Mouse (Mus musculus): ENCODE results near the gene Ankrd13b.

Ankrd13b gene

DNA sequence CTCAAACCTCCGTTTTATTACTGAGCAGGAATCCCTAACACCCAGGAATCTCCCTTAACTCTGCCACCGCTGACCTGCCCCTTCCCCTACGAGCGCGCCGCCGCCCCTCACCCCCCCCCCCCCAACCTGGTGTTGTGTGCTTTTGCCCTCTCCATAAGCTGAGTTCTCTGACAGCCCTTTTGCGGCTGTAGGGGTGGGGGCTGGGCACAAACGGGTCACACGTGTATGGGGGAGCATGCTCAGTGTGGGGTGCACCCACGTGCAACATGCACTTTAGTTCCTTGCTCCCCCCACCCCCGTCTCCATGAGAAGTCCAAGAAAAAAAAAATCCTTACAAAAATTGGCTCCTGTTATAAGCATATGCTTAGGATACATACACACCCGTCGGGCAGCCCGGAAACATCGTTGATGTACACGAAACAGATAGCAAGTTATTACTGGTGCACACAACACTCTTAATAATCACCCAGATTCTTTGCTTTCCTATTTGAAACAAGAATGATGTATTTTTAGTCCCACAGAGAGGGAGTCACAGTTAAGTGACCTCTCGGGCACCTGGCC, 2.9 kb upstream of the Ankrd13b start:
- peak; percentile 76 for DNase-seq

DNA sequence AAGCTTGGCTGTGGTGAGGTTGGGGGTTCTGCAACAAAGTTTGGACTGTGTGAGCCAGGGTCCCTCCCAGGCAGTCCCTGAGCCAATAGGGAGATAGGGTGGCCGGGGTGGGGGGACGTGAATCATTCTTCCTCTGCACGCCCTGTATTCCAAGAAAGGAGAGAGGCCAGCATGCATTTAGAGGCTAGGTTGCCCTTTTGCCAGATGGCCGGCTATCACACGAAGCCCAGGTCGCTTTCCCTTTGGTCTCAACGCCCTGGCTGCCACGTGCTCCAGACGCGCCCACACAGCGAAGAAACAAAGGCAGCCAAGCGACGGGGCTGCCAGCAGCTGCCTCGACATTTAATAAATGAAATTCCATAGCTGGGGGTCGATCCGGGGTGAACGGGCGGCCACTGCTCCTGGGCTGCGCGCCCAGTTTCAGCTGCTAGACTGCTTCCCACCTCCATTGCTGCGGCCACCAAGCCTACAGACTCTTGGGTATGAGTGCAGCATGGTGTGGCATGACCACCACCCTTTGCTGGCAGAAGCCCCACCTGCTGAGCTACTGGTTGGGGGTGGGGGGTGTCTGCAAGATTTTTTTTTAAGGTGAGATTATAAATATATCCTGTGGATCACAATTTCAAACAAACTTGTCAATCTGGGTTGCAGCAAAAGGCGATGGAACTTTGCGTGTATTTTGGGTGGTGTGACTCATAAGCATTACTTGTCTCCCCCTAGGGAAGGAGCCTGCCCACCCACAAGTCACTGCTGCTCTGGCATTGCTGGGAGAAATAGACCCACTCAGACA, 2.2 kb upstream of the Ankrd13b start:
- peak; percentile 82 for DNase-seq

DNA sequence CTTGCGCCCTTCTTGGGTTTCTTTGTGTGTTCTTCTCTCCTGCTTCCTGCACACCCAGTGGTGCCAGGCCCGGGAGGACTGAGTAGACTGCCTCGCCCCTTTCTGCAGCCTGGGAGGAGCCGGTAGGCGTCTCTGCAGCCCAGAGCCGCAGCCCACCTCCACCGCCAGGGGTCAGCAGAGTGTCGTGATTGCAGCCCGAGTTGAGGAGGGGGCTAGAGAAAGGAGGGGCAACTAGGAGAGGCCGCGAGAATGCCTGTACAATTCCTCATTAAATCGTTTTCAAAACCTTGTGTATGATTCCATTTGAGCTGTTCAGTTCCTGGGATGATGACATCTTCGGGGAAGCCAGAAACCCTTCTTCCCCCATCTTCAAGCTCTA, 1.6 kb upstream of the Ankrd13b start:
- DNase-seq, result peak; percentile 87

DNA sequence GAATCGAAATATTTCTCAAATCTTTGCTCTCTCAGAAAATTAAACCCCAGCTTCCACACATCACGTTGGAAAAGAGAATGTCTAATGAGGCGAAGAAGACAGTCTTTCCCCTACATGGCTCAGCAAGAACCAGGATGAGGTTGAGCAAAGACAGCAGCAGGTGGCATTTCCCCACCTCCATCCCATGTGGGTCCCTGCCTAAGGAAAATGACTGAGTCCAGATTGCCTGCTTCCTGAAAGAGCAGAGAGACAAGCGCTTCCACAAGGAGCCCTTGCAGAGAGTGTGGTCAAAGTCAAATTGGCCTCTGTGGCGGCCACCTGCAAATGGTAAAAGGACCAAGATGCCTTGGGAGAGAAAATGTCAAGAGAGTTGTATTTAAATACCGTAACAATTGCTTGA, 973 bp upstream of the Ankrd13b start:
- DNase-seq, result peak; percentile 57

DNA sequence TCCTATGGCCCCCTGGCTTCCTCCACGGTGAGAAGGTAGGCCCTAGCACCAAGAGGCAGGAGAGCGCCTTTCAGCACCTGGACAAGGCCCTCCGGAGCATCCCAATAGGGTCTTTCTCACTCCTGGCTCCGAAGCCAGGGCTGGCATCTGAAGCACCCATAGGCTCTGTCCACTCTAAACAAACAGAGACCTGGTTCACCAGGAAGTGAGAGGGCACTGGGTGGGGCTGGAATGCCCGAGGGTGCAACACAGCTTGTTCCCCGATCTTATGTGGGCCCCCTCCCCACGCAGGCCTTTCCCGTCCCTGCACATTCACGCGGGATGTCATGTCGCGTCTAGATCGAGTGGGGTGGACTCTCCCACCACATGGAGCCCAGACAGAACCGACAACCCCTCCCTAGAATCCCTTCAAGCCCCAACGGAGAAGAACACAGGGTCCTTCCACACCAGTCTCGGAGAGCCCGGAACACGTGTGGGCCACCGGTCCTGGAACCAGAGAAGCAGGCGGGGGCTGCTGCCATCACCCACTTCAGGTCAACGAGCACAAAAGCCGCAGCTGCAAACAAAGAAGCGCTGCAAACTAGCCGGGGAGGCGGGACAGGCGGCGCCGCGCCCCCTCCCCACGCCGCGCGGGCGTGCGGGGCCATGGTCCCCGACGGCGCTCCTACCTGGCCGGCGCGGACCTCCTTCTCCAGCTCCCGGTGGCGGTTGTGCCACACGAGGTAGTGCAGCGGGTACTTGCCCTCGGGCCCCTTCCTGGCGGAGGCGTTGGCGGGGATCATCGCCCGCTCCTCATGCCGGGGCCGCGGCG, 502 bp downstream of the Ankrd13b start:
- DNase-seq, result peak; percentile 70

DNA sequence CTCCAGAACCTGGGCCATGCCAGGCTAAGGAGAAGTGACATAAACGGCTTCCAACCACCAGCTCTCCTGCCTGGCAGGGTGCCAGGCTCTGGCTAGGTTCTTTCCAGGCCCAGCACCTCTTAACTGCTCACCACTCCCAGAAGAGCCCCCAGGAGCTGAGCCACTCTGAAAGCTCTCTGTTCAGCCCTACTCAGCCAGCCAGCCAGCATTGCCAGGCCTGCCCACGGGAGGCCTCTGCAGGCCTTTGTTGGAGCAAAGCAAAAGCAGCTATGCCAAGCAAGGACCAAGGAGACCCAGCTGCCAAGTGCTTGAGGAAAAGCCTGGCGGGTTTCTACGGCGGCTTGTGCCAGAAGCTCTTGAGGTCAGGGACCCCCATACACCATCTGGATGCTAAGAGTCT, 2.7 kb downstream of the Ankrd13b start:
- DNase-seq, result peak; percentile 81

DNA sequence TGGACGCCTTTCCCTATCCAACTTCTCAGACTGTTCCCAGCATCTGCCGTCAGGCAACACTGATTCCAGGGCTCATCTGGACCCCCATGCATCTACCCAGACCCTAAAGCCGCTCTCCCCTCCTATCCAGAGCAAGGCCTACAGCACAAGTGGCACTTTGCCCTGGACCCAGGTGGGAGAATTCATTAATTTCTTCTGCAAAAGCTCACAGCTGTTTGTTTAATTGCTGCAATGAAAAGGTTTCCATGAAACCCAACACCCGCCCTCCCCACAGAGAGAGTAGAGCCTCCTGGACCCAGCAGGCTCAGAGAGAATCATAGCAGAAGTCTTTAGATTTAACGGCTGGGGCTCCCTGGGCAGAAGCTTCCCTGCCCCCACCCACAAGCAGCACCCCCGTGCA, 4.2 kb downstream of the Ankrd13b start:
- DNase-seq, result no peak

DNA sequence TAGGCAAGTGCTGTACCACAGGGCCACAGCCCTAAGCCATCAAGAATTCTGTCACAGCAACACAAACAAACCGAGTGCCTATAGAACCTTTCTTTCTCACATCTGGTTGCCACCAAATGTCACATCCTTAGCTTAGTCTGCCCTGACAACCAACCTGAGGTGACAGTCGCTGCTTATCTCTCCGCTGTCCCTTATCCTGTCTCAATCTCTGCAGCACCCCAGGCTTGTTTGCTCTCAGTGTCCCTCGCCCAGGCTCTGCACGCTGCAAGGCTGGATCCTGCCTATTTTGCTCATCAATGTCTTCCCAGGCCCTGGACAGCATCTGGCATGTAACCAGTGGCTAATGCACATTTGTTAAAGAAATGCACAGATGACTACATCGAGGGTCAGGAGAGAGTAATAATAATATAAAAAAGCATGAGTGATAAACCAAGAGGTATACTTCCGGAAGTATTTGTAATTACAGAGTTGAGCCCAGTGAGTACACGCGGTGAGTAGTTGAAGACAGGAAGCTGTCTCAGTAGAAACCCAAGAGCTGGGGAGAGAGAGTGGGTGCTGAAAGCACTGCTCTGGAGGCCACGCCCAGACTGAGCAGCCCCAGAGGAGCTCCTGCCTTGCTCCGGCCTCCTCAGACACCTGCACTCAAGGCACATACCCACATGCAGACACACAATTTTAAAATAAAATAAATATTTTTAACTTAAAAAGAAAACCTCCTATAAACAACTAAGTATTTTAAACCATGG, 5.8 kb downstream of the Ankrd13b start:
- peak; percentile 20 for DNase-seq

DNA sequence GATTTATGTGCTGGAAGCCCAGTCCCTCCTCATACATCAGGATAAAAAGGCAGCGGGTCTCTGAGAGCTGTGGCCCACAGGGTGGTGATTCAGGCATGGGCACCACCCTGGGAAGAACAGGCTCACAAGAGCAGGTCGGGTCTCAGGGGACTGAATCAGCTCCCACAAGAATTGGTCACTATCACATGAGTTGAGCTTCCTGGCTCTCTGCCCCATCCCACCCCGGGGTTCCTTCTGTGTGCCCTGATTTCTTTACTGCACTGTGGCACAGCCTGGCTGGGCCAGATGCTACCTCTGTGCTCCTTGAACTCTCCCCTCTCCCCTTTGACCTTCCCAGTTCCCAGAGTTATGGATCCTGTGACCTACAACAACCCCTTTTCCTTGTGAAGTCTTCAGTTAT, 6.4 kb downstream of the Ankrd13b start:
- DNase-seq, result peak; percentile 48

DNA sequence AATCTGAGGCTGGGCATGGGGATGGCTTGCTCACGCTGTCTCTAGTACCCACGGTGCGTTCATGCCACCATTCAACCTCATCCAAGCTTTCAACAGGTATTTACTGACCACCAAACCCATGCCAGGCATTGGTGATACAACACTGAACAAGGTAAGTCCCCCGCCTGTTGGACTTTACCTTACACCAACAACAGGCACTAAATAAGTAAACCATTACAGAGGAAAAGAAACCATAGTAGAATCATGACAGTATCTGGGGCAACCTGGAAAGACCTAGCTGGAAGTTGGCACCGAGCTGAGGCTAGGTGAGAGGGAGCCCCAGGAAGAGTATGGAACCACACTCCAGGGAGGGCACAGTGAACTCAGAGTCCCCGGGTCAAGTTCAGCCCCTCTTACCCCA, 12.6 kb downstream of the Ankrd13b start:
- DNase-seq, result no peak

DNA sequence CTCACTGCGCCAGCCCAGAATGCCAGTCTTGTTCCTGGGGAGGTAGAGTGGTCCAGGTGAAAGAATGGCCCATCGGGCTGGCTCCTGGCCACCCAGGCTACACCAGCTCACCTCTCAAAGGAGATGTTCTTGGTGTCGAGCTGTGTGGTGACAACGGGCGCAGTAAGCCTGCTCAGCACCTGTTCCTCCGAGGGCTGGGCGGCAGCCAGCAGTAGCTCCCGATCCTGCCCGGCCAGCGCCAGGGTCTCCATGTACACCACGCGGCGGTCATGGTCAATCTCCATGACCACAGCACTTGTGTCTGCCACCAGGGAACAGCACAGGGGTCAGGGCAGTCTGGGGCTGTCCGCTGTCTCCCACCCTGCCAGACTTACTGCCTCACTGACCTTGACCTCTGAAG, 13.3 kb downstream of the Ankrd13b start:
- no peak for DNase-seq

DNA sequence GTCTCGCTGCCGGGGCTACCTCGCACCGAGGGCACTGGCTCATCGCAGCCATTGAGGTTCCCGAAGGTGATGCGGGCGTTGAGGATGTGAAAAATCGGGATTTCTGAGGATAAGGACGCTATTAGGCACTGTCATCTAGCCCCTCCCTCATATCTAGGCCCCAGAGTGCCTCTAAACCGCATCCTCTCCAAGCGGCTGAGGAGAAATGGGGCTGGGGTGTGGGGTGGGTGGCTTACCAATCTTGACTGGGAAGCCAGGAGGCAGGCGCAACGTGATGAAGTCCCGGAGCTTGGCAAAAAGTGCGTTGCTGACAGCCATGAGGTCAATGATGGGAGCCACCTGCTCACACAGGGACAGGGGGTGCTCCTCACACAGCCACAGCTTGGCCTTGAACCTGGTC, 16.7 kb downstream of the Ankrd13b start:
- no peak for DNase-seq

DNA sequence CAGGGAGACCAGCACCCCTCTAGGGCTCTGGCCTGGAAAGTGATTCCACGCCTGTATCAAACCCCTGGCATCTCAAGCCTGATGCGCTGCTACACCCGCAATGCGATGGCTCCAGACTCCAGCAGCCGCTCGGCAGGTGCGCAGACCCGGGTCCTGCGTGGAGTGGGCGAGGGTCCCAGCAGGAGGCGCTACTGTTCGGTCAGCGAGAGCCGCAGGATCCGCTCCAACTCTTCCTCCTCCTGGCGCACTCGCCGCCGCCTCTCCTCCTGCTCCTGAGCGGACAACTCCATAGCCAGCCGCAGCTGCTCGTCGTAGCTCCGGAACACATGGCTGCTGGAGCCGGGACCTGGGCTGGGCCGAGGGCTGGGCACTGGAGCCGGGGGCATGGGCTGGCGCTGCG, 18.1 kb downstream of the Ankrd13b start:
- DNase-seq, result no peak

DNA sequence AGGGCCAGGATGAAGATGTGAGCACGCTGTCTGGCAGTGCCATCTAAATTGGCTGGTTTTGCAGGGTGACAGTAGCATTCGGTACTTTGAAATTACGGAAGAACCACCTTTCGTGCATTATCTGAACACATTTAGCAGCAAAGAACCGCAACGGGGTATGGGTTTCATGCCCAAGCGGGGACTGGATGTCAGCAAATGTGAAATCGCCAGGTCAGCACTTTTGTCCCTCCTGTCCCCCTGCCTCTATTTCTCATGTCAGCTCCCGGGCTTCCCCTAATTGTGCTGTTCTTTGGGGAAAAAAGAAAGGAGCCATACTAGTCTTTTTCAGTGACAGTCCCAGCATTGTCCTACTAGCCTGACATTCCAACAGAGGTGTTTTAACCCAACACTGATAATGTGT, 21.1 kb downstream of the Ankrd13b start:
- DNase-seq, result no peak

DNA sequence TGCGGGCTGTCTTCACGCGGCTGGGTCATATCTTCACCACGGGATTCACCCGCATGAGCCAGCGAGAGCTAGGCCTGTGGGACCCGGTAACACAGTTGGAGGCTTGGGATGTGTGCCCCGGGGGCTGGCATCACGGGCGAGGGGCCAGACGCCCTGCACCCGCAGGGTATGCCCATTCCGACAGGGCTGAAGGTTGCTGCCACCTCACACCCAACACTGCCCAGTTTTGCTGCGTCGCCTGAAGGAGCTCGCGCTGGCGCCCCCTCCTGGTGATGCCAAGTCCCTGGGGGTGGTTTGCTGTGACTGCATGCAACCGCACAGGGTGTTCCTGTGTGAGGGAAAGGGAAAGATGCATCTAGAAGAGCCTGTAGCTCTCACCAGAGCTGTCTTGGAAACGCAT, 21.7 kb downstream of the Ankrd13b start:
- peak; percentile 74 for DNase-seq

DNA sequence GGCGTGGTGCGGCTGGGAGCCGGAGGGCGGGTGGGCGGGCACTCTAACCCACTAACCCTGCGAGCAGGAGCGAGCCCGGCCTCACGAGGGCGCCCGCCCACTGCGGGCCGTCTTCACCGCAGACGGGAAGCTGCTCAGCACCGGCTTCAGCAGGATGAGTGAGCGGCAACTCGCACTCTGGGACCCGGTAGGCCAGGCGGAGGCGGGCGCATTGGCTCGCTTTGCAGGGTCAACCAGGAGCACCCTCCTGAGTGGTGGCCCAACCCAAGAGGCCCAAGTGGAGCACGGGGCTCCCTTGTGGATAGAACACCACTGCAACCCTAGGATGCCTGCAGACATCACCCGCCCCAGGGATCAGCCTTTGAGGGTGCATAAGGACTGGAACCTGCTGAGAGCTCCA, 22.3 kb downstream of the Ankrd13b start:
- no peak for DNase-seq

DNA sequence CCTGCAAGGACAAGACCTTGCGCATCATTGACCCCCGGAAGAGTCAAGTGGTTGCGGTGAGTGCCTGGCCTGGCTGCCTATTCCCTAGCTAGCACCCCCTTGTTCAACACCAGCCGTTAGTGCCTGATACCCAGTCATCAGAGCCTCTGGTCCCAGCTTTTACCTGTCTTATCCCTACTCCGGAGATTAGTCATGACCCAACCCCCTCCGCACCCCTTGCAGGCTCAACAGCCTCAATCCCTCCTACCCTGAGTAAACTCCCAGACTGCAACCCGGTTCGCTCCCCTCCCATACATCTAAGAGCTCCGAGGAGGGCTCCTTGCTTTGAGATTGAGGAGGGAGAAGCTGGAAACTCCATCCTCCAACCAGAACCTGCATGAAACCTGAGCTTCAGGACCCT, 22.9 kb downstream of the Ankrd13b start:
- DNase-seq, result no peak

DNA sequence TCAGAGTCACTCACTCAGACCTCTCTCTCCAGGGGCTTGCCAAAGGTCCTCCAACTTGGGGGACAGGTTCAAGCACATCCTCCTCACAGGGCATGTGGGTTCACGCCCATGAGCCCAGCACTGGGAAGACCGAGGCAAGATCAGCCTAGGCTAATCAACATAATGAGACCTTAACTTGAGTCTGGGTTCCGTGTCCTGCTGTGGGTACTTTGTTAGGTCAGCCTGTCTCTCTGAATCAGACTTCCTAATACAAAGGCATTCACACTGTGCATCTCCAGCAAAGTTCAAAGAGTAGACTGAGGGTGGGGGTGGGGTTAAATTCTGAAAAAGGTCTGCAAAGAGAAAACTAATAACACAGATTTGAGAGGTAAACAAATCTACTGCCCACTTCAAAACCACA, 24.4 kb downstream of the Ankrd13b start:
- DNase-seq, result no peak

DNA sequence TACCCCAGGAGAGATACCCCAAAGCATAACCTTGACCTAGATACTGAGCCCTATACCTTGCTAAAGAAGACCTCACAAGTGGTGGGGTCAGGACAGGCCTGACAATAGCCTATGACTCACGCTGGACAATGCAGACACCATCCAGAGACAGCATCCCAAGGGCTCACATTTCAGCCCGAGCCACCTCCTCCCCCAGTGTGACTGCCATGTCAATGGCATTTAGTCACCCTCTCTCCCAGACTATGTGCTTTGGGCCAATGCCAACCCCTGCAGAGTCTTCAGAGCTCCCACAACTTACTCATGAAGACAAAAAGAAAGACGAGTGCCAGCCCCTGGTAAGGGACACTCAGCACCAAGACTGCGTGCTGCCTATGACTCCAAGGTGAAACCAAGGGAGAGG, 24.8 kb downstream of the Ankrd13b start:
- no peak for DNase-seq

DNA sequence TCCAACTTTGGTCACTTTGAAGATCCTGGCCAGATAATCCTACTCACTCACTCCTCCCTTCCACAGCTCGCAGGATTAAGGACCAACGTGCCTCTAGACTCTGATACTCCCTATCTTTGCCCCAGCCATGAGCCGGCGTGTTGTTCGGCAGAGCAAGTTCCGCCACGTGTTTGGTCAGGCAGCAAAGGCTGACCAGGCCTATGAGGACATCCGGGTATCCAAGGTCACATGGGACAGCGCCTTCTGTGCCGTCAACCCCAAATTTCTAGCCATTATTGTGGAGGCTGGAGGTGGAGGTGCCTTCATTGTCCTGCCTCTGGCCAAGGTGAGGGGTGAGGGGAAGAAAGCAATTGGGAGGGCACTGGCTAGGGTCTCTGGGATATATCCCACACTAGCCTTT, 25.7 kb downstream of the Ankrd13b start:
- no peak for DNase-seq

DNA sequence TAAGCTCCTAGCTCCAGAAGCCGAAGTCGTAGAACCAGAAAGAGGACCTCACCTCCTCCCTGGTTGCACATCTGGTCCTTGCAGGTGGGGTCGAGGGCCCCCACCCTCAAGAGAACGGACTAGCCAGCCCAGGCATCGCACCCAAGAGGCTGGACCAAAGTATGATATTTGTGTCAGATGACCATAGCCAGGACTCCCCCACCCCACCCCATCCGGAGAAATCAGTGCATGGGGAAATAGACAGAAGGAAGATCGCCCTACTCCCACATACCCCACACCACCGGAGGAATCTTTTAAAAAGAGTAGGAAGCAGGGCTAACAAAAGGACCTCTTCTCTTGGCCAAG, 26.4 kb downstream of the Ankrd13b start:
- DNase-seq, result no peak

DNA sequence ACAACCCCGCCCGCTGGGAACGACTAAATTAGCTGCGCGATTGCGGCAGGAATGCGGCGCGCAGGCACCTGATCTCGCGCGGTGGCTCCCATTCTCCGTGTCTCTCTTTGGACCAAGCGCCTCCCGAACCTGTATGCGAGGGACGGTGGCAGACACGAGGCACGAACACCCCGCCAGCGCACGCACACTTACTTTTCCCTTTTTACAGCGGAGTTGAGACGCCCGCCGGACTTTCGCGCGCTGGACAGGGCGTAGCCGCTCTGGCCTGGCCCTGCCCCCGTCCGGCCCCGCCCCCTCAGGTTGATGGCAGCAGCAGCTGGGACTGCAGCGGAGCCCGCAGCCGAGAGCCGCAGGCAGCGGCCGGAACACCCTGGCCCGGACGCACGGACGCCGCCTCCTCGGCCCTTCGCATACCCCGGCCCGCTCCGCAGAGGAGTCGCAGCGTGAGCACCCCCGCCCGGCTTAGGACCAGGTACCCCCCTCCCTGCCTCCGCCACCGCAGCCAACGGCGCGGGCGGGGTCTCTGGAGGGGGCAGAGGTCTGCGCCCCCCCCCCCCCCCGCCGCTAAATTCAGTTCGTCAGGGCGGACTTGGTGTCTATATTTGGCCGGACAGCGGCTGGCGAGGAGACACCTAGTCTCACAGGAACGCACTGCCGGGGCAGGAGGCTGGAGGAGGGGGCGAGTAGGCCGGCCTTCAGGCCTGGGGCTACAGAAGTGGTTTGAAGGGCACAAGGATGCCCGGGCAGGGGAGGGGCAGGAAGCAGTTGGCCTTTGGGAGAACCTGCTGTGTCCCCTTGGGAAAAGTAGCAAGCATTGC, 27.0 kb downstream of the Ankrd13b start, which contains the start of gene Coro6:
Gene Coro6 (plus strand): TSS at position 129 of the 818 bp plus-strand sequence.
- no peak for DNase-seq

DNA sequence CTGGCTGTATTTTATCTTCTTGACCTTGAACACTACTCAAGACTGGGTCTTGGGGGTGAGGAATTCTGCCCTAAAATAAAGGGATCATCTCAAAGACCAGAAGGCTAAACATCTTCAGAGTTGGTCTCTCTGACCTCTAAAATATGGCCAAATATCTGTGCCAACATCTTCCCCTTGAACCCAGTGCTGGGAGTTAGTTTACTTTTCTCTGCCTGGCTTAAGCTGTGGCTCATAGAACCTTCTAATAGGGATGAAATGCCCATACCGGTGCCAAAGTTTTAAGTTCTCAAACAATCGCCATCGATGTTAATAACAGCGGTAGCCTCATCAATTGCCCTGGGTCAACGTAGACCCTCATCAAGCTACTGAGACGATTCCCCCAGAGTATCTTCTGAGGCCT, 27.6 kb downstream of the Ankrd13b start:
- no peak for DNase-seq
